Mouse (Mus musculus) ES-E14 (cell line): ENCODE measurements around the gene Pip5kl1.

Source experiments
- CHD2 ChIP-seq: IDR thresholded peaks from 2 replicates; pipeline ENCODE4 v1.6.1; 2014; ENCODE audit warnings: mild to moderate bottlenecking, low read depth, low read length, inconsistent platforms
- MAFK ChIP-seq: IDR thresholded peaks from 2 replicates; pipeline ENCODE4 v1.6.1; 2014; ENCODE audit warnings: mild to moderate bottlenecking, low read depth, low read length, inconsistent platforms; ENCODE audit not compliant: insufficient read depth
- ZC3H11A ChIP-seq: IDR thresholded peaks from 2 replicates; pipeline ENCODE4 v1.6.1; 2012; ENCODE audit warnings: low read depth, mild to moderate bottlenecking, inconsistent platforms, low read length, borderline replicate concordance
- ZNF384 ChIP-seq: IDR thresholded peaks from 2 replicates; pipeline ENCODE4 v1.6.1; 2012; ENCODE audit warnings: low read depth, low read length, inconsistent platforms

DNA sequence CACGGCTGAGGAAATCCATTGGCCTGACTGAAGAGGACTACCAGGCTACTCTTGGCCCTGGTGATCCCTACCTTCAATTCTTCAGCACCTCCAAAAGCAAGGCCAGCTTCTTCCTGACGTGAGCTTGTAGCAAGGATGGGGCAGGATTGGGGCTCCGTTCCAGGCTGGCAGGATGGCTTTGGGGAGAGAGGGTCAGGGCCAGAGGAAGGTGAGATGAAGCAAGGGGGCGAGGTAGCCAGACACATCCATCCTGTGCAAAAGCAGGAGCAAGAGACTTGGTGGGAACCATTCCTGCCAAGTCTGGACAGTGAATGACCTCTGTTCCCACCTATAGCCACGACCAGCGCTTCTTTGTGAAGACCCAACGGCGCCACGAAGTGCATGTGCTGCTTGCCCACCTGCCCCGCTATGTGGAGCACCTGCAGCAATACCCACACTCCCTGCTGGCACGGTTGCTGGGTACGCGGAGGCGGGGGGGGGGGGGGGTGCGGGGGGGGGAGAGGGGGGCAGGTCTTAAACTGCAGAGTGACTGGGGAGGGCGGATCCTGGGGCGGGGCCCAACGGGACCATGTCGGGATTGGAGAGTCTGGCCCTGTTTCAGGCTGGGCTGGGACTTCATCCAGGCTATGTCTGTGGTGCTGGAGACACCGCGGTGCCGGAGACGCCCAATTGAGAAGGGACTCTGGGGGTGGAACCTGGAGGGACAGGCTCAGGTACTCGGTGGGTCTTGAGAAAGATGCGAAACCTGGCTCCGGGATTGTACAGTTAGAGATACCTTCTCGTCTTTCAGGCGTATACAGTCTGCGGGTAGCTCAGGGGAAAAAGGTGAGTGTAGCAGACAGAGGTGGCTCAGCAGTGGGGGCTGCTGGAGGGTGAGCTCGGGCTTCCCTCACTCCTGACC is 3.8 kb downstream of the Pip5kl1 start:
- TF ChIP-seq MAFK: no peak
- no peak for TF ChIP-seq ZC3H11A
- no peak for TF ChIP-seq ZNF384
- no peak for TF ChIP-seq CHD2
